Mouse (Mus musculus) neural tube, embryonic 12.5 days (tissue): Measurements from ENCODE around the gene Enpp6. TPM values are rescaled to one million over a fixed set of nuclear protein-coding genes. Genes with fewer than 3 reads are reported as not detected.

ENCODE experiments used
- ATAC-seq: fragments of 200-750 bp; cut with Nextera tagmentation; 2 replicates; pipeline ENCODE4 v1.8.0; 2017; ENCODE audit warnings: low read depth, mild to moderate bottlenecking, moderate TSS enrichment, moderate library complexity; ENCODE audit not compliant: low FRiP score
- H3K27ac ChIP-seq: fragments of 300-500 bp; sonication (generic); 2 replicates; pipeline ENCODE4 v1.5.1; 2016
- H3K27me3 ChIP-seq: fragments of 300-500 bp; sonication (generic); replicated peaks from 2 replicates; pipeline ENCODE4 v1.6.1; 2016; ENCODE audit warnings: mild to moderate bottlenecking
- H3K36me3 ChIP-seq: fragments of 300-500 bp; sonication (generic); 2 replicates; pipeline ENCODE4 v1.6.1; 2016; ENCODE audit warnings: mild to moderate bottlenecking
- H3K4me1 ChIP-seq: fragments of 300-500 bp; sonication (generic); 2 replicates; pipeline ENCODE4 v1.6.1; 2016
- H3K4me2 ChIP-seq: fragments of 300-500 bp; sonication (generic); replicated peaks from 2 replicates; pipeline ENCODE4 v1.6.1; 2016; ENCODE audit warnings: mild to moderate bottlenecking
- H3K4me3 ChIP-seq: fragments of 300-500 bp; sonication (generic); 2 replicates; pipeline ENCODE4 v1.5.1; 2016
- H3K9ac ChIP-seq: fragments of 300-500 bp; sonication (generic); 2 replicates; pipeline ENCODE4 v1.6.1; 2016; ENCODE audit warnings: mild to moderate bottlenecking
- H3K9me3 ChIP-seq: fragments of 300-500 bp; sonication (generic); 2 replicates; pipeline ENCODE4 v1.6.1; 2016; ENCODE audit warnings: mild to moderate bottlenecking
- WGBS: fragments of 180-500 bp; shearing (Covaris S2); methylation state at CpG from one replicate; pipeline ENCODE4 v1.1.7; 2016; 5-methylcytosine and 5-hydroxymethylcytosine counted together
- polyA plus RNA-seq: library from polyadenylated mRNA; unstranded; fragments of >200 nt; fragmentation: Nextera tagmentation; extraction: Ambion mirVana; gene quantifications from 2 replicates; pipeline ENCODE4 v1.2.1, GENCODE M21; 2016

The Enpp6 gene
- polyA plus RNA-seq, 1 experiment from 2014 or later: 0.23 TPM

GRCm38 (mm10) chr8:46965812-46966211, 20.9 kb upstream of the Enpp6 start:
- no peaks in the 10 kb centered on the region for H3K27me3 ChIP-seq
- H3K4me1 ChIP-seq: no peaks in the 10 kb centered on the region
- H3K9me3 ChIP-seq: no peaks in the 10 kb centered on the region
- no peak overlapping the region for H3K4me2 ChIP-seq
- no peak overlapping the region for H3K4me3 ChIP-seq
- 66% methylated on average over 14 of the region's 14 CpGs for WGBS
- H3K27ac ChIP-seq: no peak overlapping the region
- no peak overlapping the region for H3K9ac ChIP-seq
- no peaks in the 10 kb centered on the region for H3K36me3 ChIP-seq
- ATAC-seq: no peak

DNA sequence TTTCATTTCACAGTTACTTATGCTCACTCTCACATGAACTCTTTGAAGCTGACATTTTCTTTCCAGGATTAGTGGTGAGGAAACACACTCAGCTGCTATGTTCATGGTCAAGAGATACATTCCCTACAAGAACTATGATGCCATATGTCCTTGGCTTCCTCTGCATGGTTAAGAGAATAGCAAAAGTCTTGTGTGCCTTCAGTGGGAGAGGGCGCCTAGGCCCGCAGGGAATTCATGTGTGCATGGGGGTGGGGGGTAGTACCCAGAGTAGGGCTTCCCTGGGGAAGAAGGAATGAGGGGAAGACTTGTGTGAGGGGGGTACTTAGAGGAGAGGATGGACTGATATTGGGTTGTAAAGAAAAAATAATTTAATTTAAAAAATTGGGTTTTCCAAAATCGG, 18.0 kb upstream of the Enpp6 start:
- ATAC-seq: no peak
- Histone ChIP-seq H3K4me1 (no peaks in the 10 kb centered on the region), H3K9me3 (no peaks in the 10 kb centered on the region), H3K27me3 (no peaks in the 10 kb centered on the region), H3K9ac (no peak overlapping the region), H3K27ac (no peak overlapping the region), H3K4me2 (no peak overlapping the region), H3K4me3 (no peak overlapping the region), H3K36me3 (no peaks in the 10 kb centered on the region)
- WGBS: 93% methylated on average over 3 of the region's 3 CpGs

DNA sequence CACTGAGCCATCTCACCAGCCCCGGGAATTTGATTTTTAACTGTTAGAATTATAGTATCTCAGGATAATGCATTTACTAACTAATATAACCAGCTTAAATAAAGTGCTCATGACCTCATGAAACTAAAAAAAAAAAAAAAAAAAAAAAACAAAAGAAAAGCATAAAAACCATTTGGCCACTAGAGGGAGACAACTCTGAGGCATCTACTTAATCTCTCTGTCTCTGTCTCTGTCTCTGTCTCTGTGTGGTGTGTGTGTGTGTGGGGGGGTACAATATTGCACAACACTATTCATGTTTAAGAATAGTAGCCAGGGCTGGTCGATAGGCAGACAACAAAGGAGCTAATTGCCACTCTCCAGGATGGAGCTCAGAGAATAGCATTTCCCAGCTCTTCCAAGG, 17.3 kb upstream of the Enpp6 start:
- Histone ChIP-seq H3K27ac (no peak overlapping the region), H3K36me3 (no peaks in the 10 kb centered on the region), H3K27me3 (no peaks in the 10 kb centered on the region), H3K4me1 (no peaks in the 10 kb centered on the region), H3K9me3 (no peaks in the 10 kb centered on the region), H3K9ac (no peak overlapping the region), H3K4me2 (no peak overlapping the region), H3K4me3 (no peak overlapping the region)
- ATAC-seq: no peak
- 55% methylated on average over 2 of the region's 2 CpGs for WGBS

- no peaks in the 10 kb centered on the region for H3K36me3 ChIP-seq
- H3K27ac ChIP-seq: no peak overlapping the region
- no peaks in the 10 kb centered on the region for H3K4me1 ChIP-seq
- no peaks in the 10 kb centered on the region for H3K27me3 ChIP-seq
- 83% methylated on average over 4 of the region's 4 CpGs for WGBS
- no peak for ATAC-seq
- H3K4me3 ChIP-seq: no peak overlapping the region
- no peak overlapping the region for H3K4me2 ChIP-seq
- H3K9ac ChIP-seq: no peak overlapping the region
- no peaks in the 10 kb centered on the region for H3K9me3 ChIP-seq
These were observed 9.3 kb upstream of the Enpp6 start for GRCm38 (mm10) chr8:46977376-46977775.

DNA sequence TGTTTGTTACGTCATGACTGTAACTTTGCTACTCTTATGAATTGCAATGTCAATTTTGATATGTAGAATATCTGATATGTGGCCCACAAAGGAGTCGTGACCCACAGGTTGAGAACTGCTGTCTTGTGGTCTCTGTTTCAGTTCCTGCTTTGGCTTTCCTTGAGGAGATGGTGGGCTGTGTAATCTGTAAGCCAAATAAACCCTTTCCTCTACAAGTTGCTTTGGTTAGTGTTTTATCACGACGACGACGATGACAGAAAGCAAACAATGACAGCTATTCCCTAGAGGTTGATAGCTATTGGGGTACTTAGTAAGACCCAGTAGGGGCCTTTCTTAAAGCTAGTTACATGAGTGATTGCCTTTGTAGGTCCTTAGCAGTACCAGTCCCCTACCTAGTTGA, 4.5 kb upstream of the Enpp6 start:
- no peak overlapping the region for H3K9ac ChIP-seq
- H3K27me3 ChIP-seq: no peaks in the 10 kb centered on the region
- WGBS: 85% methylated on average over 6 of the region's 6 CpGs
- no peak overlapping the region for H3K4me2 ChIP-seq
- no peak overlapping the region for H3K4me3 ChIP-seq
- no peaks in the 10 kb centered on the region for H3K36me3 ChIP-seq
- H3K9me3 ChIP-seq: no peaks in the 10 kb centered on the region
- ATAC-seq: no peak
- no peak overlapping the region for H3K27ac ChIP-seq
- no peaks in the 10 kb centered on the region for H3K4me1 ChIP-seq

DNA sequence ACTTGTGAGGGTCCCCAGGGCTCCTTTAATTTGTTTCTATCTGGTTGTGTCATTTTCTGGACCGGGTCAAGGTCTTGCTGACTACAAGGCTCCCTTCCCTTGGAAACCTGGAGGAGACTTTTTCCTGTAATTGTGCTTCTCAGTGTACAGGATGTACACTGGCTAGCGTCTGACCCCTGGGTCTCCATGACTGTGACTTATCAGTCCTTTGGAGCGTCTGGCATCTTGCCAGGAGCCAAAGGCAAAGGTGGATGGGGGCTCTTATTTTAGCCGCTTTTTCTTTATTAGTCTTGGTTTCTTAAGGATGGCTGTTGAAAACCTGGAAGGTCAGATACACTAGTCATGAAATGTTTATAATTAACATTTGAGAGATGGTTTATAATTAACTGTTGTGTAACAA, 3.9 kb upstream of the Enpp6 start:
- Histone ChIP-seq H3K27me3 (no peaks in the 10 kb centered on the region), H3K9me3 (no peaks in the 10 kb centered on the region), H3K36me3 (no peaks in the 10 kb centered on the region), H3K27ac (no peak overlapping the region), H3K9ac (no peak overlapping the region), H3K4me3 (no peak overlapping the region), H3K4me2 (no peak overlapping the region), H3K4me1 (no peaks in the 10 kb centered on the region)
- no peak for ATAC-seq
- WGBS: 86% methylated on average over 4 of the region's 4 CpGs

DNA sequence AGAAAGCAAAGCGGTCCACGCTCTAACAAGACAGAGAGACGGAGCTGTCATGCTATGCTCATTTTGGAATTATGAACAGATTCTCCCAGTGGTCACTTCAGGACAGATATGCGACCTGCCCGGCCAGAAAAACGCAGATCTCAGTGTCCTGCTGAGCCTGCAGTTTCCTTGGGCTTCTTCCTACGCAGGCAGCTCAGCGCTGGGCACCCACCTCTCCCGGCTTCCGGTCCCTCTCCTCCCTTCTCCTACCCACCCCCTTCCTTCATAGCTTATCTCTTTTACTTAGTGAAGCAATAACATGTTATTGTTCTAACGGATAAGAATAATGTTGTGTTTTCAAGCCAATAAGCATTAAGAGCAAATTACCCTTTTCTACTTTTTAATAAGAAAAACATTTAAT, 2.0 kb upstream of the Enpp6 start:
- Histone ChIP-seq H3K36me3 (no peaks in the 10 kb centered on the region), H3K9ac (no peak overlapping the region), H3K9me3 (no peaks in the 10 kb centered on the region), H3K27me3 (no peaks in the 10 kb centered on the region), H3K4me1 (no peaks in the 10 kb centered on the region), H3K27ac (no peak overlapping the region), H3K4me3 (no peak overlapping the region), H3K4me2 (no peak overlapping the region)
- ATAC-seq: no peak
- WGBS: 77% methylated on average over 11 of the region's 11 CpGs

- ATAC-seq: no peak
- no peak overlapping the region for H3K27ac ChIP-seq
- WGBS: 77% methylated on average over 6 of the region's 6 CpGs
- no peak overlapping the region for H3K9ac ChIP-seq
- no peak overlapping the region for H3K4me2 ChIP-seq
- H3K4me1 ChIP-seq: no peaks in the 10 kb centered on the region
- H3K27me3 ChIP-seq: no peaks in the 10 kb centered on the region
- H3K9me3 ChIP-seq: no peaks in the 10 kb centered on the region
- no peak overlapping the region for H3K4me3 ChIP-seq
- H3K36me3 ChIP-seq: no peaks in the 10 kb centered on the region
These were observed 1.7 kb downstream of the Enpp6 start for GRCm38 (mm10) chr8:46988366-46988765.

GRCm38 (mm10) chr8:46991081-46991480, 4.4 kb downstream of the Enpp6 start:
- WGBS: 86% methylated on average over 5 of the region's 5 CpGs
- Histone ChIP-seq H3K4me1 (no peaks in the 10 kb centered on the region), H3K4me2 (no peak overlapping the region), H3K36me3 (no peaks in the 10 kb centered on the region), H3K4me3 (no peak overlapping the region), H3K27me3 (no peaks in the 10 kb centered on the region), H3K9me3 (no peaks in the 10 kb centered on the region), H3K27ac (no peak overlapping the region), H3K9ac (no peak overlapping the region)
- ATAC-seq: no peak

DNA sequence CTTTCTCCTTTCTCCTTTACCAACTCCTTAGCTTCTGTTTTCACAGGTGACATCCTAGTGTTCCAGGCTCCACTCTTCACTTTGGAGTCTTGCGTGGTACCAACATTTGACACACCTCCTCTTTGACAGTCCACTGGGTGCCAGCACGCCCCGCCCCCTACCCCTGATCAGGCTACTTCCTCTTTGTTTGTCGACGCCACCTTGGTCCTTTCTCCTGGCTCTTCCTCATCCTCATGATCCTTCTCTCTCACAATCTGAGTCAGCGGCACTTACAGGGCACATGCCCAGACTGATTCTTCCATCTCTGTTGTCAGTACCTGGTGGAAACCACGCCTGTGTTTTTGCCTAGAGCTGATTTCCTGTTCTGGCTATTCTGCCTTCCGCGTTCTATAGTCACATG, 5.9 kb downstream of the Enpp6 start:
- H3K27ac ChIP-seq: no peak overlapping the region
- H3K4me1 ChIP-seq: no peaks in the 10 kb centered on the region
- H3K27me3 ChIP-seq: no peaks in the 10 kb centered on the region
- no peak overlapping the region for H3K4me3 ChIP-seq
- ATAC-seq: no peak
- no peaks in the 10 kb centered on the region for H3K9me3 ChIP-seq
- WGBS: 93% methylated on average over 9 of the region's 9 CpGs
- H3K36me3 ChIP-seq: no peaks in the 10 kb centered on the region
- no peak overlapping the region for H3K9ac ChIP-seq
- no peak overlapping the region for H3K4me2 ChIP-seq

- ATAC-seq: no peak
- no peaks in the 10 kb centered on the region for H3K9me3 ChIP-seq
- 62% methylated on average over 9 of the region's 9 CpGs for whole genome bisulfite sequencing
These were observed 9.4 kb downstream of the Enpp6 start for GRCm38 (mm10) chr8:46995931-46996664.

GRCm38 (mm10) chr8:47005676-47006075, 19.0 kb downstream of the Enpp6 start:
- ATAC-seq: no peak
- Histone ChIP-seq H3K9me3 (no peaks in the 10 kb centered on the region), H3K27ac (no peak overlapping the region), H3K9ac (no peak overlapping the region), H3K4me1 (no peaks in the 10 kb centered on the region), H3K4me3 (no peak overlapping the region), H3K27me3 (no peaks in the 10 kb centered on the region), H3K36me3 (no peaks in the 10 kb centered on the region), H3K4me2 (no peak overlapping the region)
- 41% methylated on average over 5 of the region's 5 CpGs for WGBS

More at GRCm38 (mm10) chr8:46995931-46996664, 9.4 kb downstream of the Enpp6 start:
- Histone ChIP-seq H3K4me3 (no peak overlapping the region), H3K36me3 (no peaks in the 10 kb centered on the region), H3K27ac (no peak overlapping the region), H3K27me3 (no peaks in the 10 kb centered on the region), H3K9ac (no peak overlapping the region), H3K4me2 (no peak overlapping the region), H3K4me1 (no peaks in the 10 kb centered on the region)

DNA sequence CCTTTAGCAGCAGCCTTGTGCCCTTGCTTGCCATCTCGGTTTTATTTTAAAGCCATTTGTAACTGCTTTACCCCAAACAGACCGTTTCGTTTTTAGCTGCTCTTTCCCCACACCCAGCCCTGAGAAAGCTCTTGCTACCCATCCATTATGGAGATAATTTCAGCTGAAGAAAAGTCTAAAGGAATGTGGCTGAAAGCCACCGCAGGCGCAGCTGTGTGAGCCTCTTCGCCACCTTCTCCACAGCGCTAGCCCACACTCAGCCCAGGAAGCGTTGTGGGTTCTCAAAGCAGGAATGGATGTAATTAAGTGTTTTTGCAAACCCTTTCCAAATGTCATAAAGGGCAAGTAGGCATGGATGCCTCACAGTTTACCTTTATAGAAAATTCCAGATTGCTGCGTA, 20.1 kb downstream of the Enpp6 start:
- ATAC-seq: no peak
- 80% methylated on average over 9 of the region's 9 CpGs for WGBS
- H3K4me1 ChIP-seq: no peaks in the 10 kb centered on the region

More for the DNA sequence above, 20.1 kb downstream of the Enpp6 start:
- H3K36me3 ChIP-seq: no peaks in the 10 kb centered on the region
- H3K4me3 ChIP-seq: no peak overlapping the region
- no peaks in the 10 kb centered on the region for H3K9me3 ChIP-seq
- H3K27me3 ChIP-seq: no peaks in the 10 kb centered on the region
- no peak overlapping the region for H3K27ac ChIP-seq
- H3K9ac ChIP-seq: no peak overlapping the region
- no peak overlapping the region for H3K4me2 ChIP-seq
